Mouse (Mus musculus) intestine, embryonic 16.5 days (tissue): ENCODE measurements around the gene Hist1h2bf. TPM values are rescaled to one million over a fixed set of nuclear protein-coding genes. Genes with fewer than 3 reads are reported as not detected.
"Not testable (repeated sequence)": the region's sequence is repeated elsewhere in the genome, so short reads cannot be mapped to it uniquely, and the experiment has no call there.

Source experiments
- ATAC-seq: fragments of 200-750 bp; cut with Nextera tagmentation; 2 replicates; pipeline ENCODE4 v1.8.0; 2017; ENCODE audit warnings: moderate TSS enrichment, moderate library complexity
- H3K27ac ChIP-seq: fragments of 300-500 bp; sonication (generic); 2 replicates; pipeline ENCODE4 v1.5.1; 2014; ENCODE audit warnings: mild to moderate bottlenecking, low read length
- H3K27me3 ChIP-seq: fragments of 300-500 bp; sonication (generic); replicated peaks from 2 replicates; pipeline ENCODE4 v1.6.1; 2014; ENCODE audit warnings: low read length, control low read depth, mixed read lengths; ENCODE audit not compliant: control insufficient read depth, insufficient read depth
- H3K36me3 ChIP-seq: fragments of 300-500 bp; sonication (generic); 2 replicates; pipeline ENCODE4 v1.6.1; 2014; ENCODE audit warnings: low read length, control low read depth; ENCODE audit not compliant: control insufficient read depth, insufficient read depth
- H3K4me1 ChIP-seq: fragments of 300-500 bp; sonication (generic); 2 replicates; pipeline ENCODE4 v1.6.1; 2014; ENCODE audit warnings: low read length, control low read depth, mixed read lengths; ENCODE audit not compliant: control insufficient read depth, insufficient read depth
- H3K4me2 ChIP-seq: fragments of 300-500 bp; sonication (generic); 2 replicates; pipeline ENCODE4 v1.6.1; 2014; ENCODE audit warnings: low read depth, low read length, control low read depth
- H3K4me3 ChIP-seq: fragments of 300-500 bp; sonication (generic); 2 replicates; pipeline ENCODE4 v1.5.1; 2014; ENCODE audit warnings: mild to moderate bottlenecking, low read length
- H3K9ac ChIP-seq: fragments of 300-500 bp; sonication (generic); 2 replicates; pipeline ENCODE4 v1.6.1; 2014; ENCODE audit warnings: low read depth, low read length
- H3K9me3 ChIP-seq: fragments of 300-500 bp; sonication (generic); 2 replicates; pipeline ENCODE4 v1.6.1; 2016; ENCODE audit warnings: low read length, control low read depth; ENCODE audit not compliant: control insufficient read depth
- WGBS: fragments of 180-500 bp; shearing (Covaris S2); extraction: QIAGEN DNeasy Blood & Tissue Kit; methylation state at CpG from one replicate; pipeline ENCODE4 v1.1.7; 2014; 5-methylcytosine and 5-hydroxymethylcytosine counted together
- polyA plus RNA-seq: library from polyadenylated mRNA; unstranded; fragments of >200 nt; fragmentation: Nextera tagmentation; extraction: Ambion mirVana; gene quantifications from 2 replicates; pipeline ENCODE4 v1.2.1, GENCODE M21; 2015

Gene Hist1h2bf
- polyA plus RNA-seq, 1 experiment from 2014 or later: 2.1 TPM

GRCm38 (mm10) chr13:23592614-23593013 lies 18.6 kb upstream of the Hist1h2bf start:
- 83% methylated on average over 7 of the region's 7 CpGs for WGBS
- ATAC-seq: no peak
- H3K27ac ChIP-seq: peak overlapping the region; percentile 48; the same call in 1 of the 2 replicates
- H3K27me3 ChIP-seq: no peaks in the 10 kb centered on the region
- H3K9ac ChIP-seq: no peak overlapping the region
- H3K4me1 ChIP-seq: peaks cover 5% of the 10 kb centered on the region; the same call in 1 of the 2 replicates
- no peak overlapping the region for H3K4me3 ChIP-seq
- H3K36me3 ChIP-seq: no peaks in the 10 kb centered on the region
- H3K9me3 ChIP-seq: no peaks in the 10 kb centered on the region
- no peak overlapping the region for H3K4me2 ChIP-seq

DNA sequence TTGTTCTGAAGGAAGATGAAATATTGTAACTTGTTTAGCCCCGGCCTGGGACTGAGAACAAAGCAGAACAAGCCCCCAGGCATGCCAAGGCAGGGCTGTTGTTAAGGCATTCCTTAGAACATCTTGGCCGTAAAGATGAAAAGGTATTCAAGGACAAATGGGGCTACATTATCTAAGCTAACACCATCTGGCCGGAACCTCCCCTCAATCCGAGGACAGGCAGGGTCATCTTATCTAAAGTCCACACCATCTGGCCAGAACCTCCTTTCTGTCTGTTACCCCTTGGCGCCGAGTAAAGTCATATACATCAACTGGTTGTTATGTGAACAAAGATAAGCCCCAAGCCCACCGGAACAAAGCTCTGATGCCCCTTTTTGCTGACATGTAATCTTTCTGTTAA lies 17.9 kb upstream of the Hist1h2bf start:
- H3K4me2 ChIP-seq, H3K4me1 ChIP-seq, H3K27ac ChIP-seq, H3K9me3 ChIP-seq, H3K9ac ChIP-seq, H3K4me3 ChIP-seq, H3K27me3 ChIP-seq, H3K36me3 ChIP-seq, ATAC-seq: not testable (repeated sequence)
- 79% methylated on average over 7 of the region's 7 CpGs for WGBS

DNA sequence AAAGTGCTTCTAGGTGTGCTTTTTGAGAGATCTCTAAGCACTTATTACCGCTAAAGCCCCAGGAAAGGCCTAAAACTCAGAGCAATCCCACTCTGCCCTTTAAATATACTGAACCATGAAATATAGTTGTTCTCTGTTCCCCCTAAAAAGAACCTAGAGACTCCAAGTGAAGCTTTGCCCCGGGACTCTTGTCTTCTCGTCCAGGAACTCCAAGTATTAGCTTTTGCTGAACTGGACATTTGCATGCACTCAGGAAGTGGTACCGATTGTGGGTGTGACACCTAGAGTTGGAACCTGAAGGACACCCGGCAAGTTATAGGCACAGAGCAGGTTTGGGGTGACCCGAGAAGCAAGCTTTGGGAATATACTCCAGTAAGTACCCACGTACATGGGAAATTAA lies 17.2 kb upstream of the Hist1h2bf start:
- Histone ChIP-seq H3K9me3 (no peaks in the 10 kb centered on the region), H3K36me3 (no peaks in the 10 kb centered on the region), H3K4me1 (peaks cover 9% of the 10 kb centered on the region; the same call in 1 of the 2 replicates), H3K4me3 (no peak overlapping the region), H3K27ac (no peak overlapping the region), H3K4me2 (no peak overlapping the region), H3K27me3 (no peaks in the 10 kb centered on the region), H3K9ac (no peak overlapping the region)
- no peak for ATAC-seq
- 91% methylated on average over 7 of the region's 7 CpGs for WGBS

DNA sequence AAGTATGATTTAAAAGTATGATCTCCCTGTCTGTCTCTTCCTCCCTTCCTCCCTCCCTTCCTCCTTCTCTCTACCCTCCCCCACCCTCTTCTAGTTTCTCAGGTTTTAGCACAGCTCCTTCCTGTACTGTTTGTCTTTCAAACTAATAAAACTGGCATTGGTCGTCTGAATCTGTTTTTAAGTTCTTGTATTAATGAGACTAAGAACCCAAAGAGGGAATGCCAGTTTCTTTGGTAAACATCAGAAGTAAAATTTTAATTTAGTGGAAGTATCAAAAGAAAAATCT lies 12.9 kb upstream of the Hist1h2bf start:
- no peaks in the 10 kb centered on the region for H3K9me3 ChIP-seq
- 2% methylated on average over 1 of the region's 1 CpGs for WGBS
- no peaks in the 10 kb centered on the region for H3K36me3 ChIP-seq
- no peak for ATAC-seq
- H3K27me3 ChIP-seq: no peaks in the 10 kb centered on the region
- H3K4me2 ChIP-seq: peak overlapping the region; percentile 65
- H3K4me1 ChIP-seq: peaks cover 16% of the 10 kb centered on the region
- H3K27ac ChIP-seq: peak overlapping the region; percentile 95
- H3K9ac ChIP-seq: peak overlapping the region; percentile 64
- peak overlapping the region; percentile 42 for H3K4me3 ChIP-seq

DNA sequence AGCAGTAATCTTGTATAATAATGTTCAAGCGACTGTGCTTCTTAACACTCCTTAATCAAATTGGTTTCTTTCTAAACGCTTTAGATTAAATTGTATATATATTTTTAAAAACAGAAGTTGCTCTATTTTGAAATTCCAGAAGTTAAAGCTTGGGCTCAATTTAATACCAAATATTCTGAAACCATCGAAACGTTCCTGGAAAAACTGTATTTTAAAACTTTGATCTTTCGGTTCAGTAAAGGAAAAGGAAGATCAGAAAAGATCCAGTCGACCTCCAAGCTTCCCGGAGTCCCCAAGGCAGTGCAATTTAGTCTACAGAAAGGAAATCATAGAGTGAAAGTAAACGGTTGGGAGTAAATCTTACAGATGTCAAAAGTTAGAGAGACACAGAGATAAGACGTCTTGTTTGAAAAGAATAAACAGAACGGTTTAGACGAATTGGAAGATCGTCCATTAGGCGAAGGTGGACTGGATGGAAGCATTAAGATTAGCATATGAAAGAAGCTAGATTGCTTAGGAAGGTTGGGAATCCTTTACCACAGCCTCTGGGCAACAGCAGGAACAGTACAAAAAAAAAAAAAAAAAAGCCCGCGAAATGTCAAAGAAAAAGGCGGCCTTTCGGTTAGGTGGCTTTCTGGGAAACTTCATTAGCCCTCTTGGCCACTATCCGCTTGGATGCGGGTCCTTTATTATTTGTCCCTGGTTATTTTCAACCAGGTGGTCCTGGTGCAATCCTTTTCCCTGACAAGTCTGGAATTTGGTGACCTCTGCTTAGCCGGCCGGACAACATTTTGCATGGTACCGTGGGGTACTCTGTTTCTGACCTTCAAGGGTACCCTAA lies 12.3 kb upstream of the Hist1h2bf start:
- Histone ChIP-seq H3K36me3 (no peaks in the 10 kb centered on the region), H3K4me1 (peaks cover 16% of the 10 kb centered on the region), H3K4me3 (peak overlapping the region; percentile 42), H3K9ac (peak overlapping the region; percentile 64), H3K4me2 (peak overlapping the region; percentile 65), H3K27ac (peak overlapping the region; percentile 95), H3K9me3 (no peaks in the 10 kb centered on the region), H3K27me3 (no peaks in the 10 kb centered on the region)
- 2% methylated on average over 22 of the region's 22 CpGs for WGBS
- ATAC-seq: no peak

- Histone ChIP-seq H3K27ac (peak overlapping the region; percentile 96), H3K4me1 (peaks cover 18% of the 10 kb centered on the region), H3K4me3 (peak overlapping the region; percentile 46), H3K4me2 (peak overlapping the region; percentile 66), H3K9ac (peak overlapping the region; percentile 68)
- H3K36me3 ChIP-seq, H3K9me3 ChIP-seq, H3K27me3 ChIP-seq: not testable (repeated sequence)
- ATAC-seq: peak; percentile 87
- under 1% methylated on average over 31 of the region's 36 CpGs for WGBS
Observed at GRCm38 (mm10) chr13:23585442-23586098, 11.6 kb upstream of the Hist1h2bf start.

DNA sequence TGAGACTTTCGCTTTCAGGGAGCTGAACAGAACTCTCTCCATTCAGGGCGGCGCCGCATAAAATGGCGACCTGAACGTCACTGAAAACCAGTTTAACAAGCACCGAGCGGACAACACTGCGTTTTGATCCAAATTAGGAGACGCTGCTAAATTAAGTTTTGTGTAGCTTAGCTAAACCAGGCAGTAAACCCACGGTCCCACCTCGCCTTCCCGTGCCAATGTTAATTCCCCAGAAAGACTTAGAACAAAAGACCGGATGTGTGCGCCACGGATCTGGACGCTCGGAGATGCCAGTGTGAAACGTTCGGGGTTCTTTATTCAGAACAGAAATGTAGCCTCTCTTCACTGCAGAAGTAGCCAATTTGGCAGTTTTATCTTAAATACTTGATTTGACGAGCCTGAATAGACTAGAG lies 11.0 kb upstream of the Hist1h2bf start:
- Histone ChIP-seq H3K36me3 (no peaks in the 10 kb centered on the region), H3K4me1 (peaks cover 18% of the 10 kb centered on the region), H3K9ac (peak overlapping the region; percentile 68), H3K4me3 (peak overlapping the region; percentile 46), H3K27ac (peak overlapping the region; percentile 96), H3K4me2 (peak overlapping the region; percentile 66), H3K27me3 (no peaks in the 10 kb centered on the region), H3K9me3 (no peaks in the 10 kb centered on the region)
- WGBS: under 1% methylated on average over 21 of the region's 21 CpGs
- ATAC-seq: 0 out of 2 replicates have a peak, but pooled peaks have one; percentile 4

DNA sequence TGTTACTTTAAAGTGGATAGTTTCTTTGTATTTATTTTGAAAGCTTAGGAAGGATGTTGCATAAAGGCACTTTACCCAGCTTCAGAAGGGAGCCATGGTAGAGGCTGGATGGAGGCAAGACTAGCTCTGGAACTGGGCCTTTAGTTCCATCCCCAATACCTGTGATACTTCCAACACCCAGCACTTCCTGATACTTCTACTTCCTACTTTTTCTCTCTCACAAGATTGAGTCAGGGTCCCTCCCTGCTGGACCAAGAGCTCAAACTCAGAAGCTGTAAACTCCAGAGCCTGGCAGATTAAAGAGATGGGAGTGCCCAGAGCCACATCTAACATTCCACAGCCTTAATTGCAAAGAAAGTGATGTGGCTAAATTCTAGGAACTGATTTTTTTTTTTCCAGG lies 10.3 kb upstream of the Hist1h2bf start:
- no peaks in the 10 kb centered on the region for H3K36me3 ChIP-seq
- no peak for ATAC-seq
- H3K27ac ChIP-seq: peak overlapping the region; percentile 96
- H3K9ac ChIP-seq: 0 out of 2 replicates have a peak overlapping the region, but pooled peaks have one; percentile 22
- H3K27me3 ChIP-seq: no peaks in the 10 kb centered on the region
- peak overlapping the region; percentile 46; the same call in 1 of the 2 replicates for H3K4me3 ChIP-seq
- H3K4me2 ChIP-seq: peak overlapping the region; percentile 66
- H3K9me3 ChIP-seq: no peaks in the 10 kb centered on the region
- peaks cover 18% of the 10 kb centered on the region for H3K4me1 ChIP-seq

- Histone ChIP-seq H3K4me1 (peaks cover 18% of the 10 kb centered on the region), H3K4me2 (no peak overlapping the region), H3K9ac (no peak overlapping the region), H3K27ac (peak overlapping the region; percentile 49), H3K9me3 (no peaks in the 10 kb centered on the region), H3K36me3 (no peaks in the 10 kb centered on the region), H3K27me3 (no peaks in the 10 kb centered on the region), H3K4me3 (no peak overlapping the region)
- ATAC-seq: no peak
Observed at GRCm38 (mm10) chr13:23583387-23584068, 9.5 kb upstream of the Hist1h2bf start.
